Mouse (Mus musculus): ENCODE measurements around the gene Scn8a. TPM values are rescaled to one million over a fixed set of nuclear protein-coding genes. Genes with fewer than 3 reads are reported as not detected.

The Scn8a gene
- polyA plus RNA-seq, 1 experiment from 2014 or later, result 18.1 TPM

GRCm38 (mm10) chr15:101086956-101087355 is 217.3 kb downstream of the Scn8a start:
- Histone ChIP-seq H3K4me1 (ENCODE audit: control insufficient read depth, insufficient read depth, low read length) (peaks cover 7% of the 10 kb centered on the region), H3K27me3 (ENCODE audit: control insufficient read depth, insufficient read depth, low read depth, low read length) (no peaks in the 10 kb centered on the region), H3K4me3 (ENCODE audit: low read depth, low read length) (no peak overlapping the region), H3K9ac (ENCODE audit: low read depth, low read length) (no peak overlapping the region), H3K9me3 (replicated peaks; ENCODE audit: control insufficient read depth, low read length, poor library complexity, severe bottlenecking) (no peaks in the 10 kb centered on the region), H3K36me3 (ENCODE audit: control insufficient read depth, insufficient read depth, low read length) (no peaks in the 10 kb centered on the region), H3K27ac (ENCODE audit: low read length) (no peak overlapping the region), H3K4me2 (ENCODE audit: low read length) (no peak overlapping the region)
- 78% methylated on average over 3 of the region's 3 CpGs for WGBS
- ATAC-seq, result no peak

DNA sequence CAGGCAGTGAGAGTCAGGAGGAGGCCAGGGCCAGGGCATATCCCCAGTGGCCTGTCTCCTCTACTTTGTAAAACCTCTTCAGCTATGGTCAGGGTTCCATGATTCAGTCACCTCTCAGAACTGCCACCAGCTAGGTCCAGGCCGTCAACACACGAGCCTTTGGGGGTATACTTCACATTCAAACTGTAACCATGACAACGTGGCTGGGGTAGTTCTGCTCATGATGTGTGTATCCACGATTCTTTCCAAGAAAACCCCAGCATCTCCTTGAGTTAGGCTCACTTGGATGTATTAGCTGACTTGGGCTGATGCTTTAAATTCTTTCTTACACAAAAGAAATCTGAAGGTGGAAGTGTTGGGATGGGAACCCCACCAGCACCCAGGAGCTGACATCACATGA is 218.6 kb downstream of the Scn8a start:
- H3K27ac ChIP-seq (ENCODE audit: low read length), result peak overlapping the region; percentile 31

DNA sequence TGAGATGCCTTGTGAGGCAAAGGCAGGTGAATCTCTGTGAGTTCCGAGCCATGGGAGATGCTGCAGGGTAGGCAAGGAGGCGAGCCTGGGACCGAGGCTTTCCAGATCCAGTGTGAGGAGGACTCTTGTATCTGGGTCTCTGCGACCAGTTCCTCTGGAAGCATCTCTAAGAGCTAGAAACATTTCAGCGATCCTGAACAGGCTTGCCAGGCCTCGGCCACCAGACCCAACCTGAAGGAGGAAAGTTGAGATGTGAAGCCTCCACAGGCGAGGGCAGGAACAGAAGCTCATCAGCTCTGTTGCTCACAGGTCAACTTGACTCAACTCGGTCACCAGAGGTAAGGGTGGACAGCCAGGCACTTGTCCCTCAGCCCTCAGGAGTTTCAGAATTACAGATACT is 221.9 kb downstream of the Scn8a start:
- H3K9me3 ChIP-seq (replicated peaks; ENCODE audit: control insufficient read depth, low read length, poor library complexity, severe bottlenecking), result no peaks in the 10 kb centered on the region
- no peaks in the 10 kb centered on the region for H3K36me3 ChIP-seq (ENCODE audit: control insufficient read depth, insufficient read depth, low read length)
- H3K27me3 ChIP-seq (ENCODE audit: control insufficient read depth, insufficient read depth, low read depth, low read length), result no peaks in the 10 kb centered on the region
- no peak for ATAC-seq
- H3K4me2 ChIP-seq (ENCODE audit: low read length), result no peak overlapping the region
- no peak overlapping the region for H3K4me3 ChIP-seq (ENCODE audit: low read depth, low read length)
- no peak overlapping the region for H3K27ac ChIP-seq (ENCODE audit: low read length)
- H3K4me1 ChIP-seq (ENCODE audit: control insufficient read depth, insufficient read depth, low read length), result peaks cover 18% of the 10 kb centered on the region
- WGBS, result 94% methylated on average over 8 of the region's 8 CpGs
- no peak overlapping the region for H3K9ac ChIP-seq (ENCODE audit: low read depth, low read length)

More for the DNA sequence above, 218.6 kb downstream of the Scn8a start:
- peaks cover 16% of the 10 kb centered on the region for H3K4me1 ChIP-seq (ENCODE audit: control insufficient read depth, insufficient read depth, low read length)
- H3K36me3 ChIP-seq (ENCODE audit: control insufficient read depth, insufficient read depth, low read length), result no peaks in the 10 kb centered on the region
- H3K9me3 ChIP-seq (replicated peaks; ENCODE audit: control insufficient read depth, low read length, poor library complexity, severe bottlenecking), result no peaks in the 10 kb centered on the region
- H3K27me3 ChIP-seq (ENCODE audit: control insufficient read depth, insufficient read depth, low read depth, low read length), result no peaks in the 10 kb centered on the region
- H3K4me2 ChIP-seq (ENCODE audit: low read length), result no peak overlapping the region
- no peak overlapping the region for H3K4me3 ChIP-seq (ENCODE audit: low read depth, low read length)
- 23% methylated on average over 4 of the region's 4 CpGs for WGBS
- no peak for ATAC-seq
- H3K9ac ChIP-seq (ENCODE audit: low read depth, low read length), result no peak overlapping the region

- ATAC-seq, result peak; percentile 43; the same call in 1 of the 2 replicates
- peaks cover 18% of the 10 kb centered on the region for H3K4me1 ChIP-seq (ENCODE audit: control insufficient read depth, insufficient read depth, low read length)
- H3K9ac ChIP-seq (ENCODE audit: low read depth, low read length), result no peak overlapping the region
- H3K27ac ChIP-seq (ENCODE audit: low read length), result peak overlapping the region; percentile 6; the same call in 1 of the 2 replicates
- no peak overlapping the region; the same call in 1 of the 2 replicates for H3K4me2 ChIP-seq (ENCODE audit: low read length)
- no peak overlapping the region for H3K4me3 ChIP-seq (ENCODE audit: low read depth, low read length)
- 18% methylated on average over 14 of the region's 14 CpGs for WGBS
- H3K27me3 ChIP-seq (ENCODE audit: control insufficient read depth, insufficient read depth, low read depth, low read length), result no peaks in the 10 kb centered on the region
- no peaks in the 10 kb centered on the region for H3K36me3 ChIP-seq (ENCODE audit: control insufficient read depth, insufficient read depth, low read length)
- no peaks in the 10 kb centered on the region for H3K9me3 ChIP-seq (replicated peaks; ENCODE audit: control insufficient read depth, low read length, poor library complexity, severe bottlenecking)
These were observed 222.6 kb downstream of the Scn8a start for GRCm38 (mm10) chr15:101092121-101092828.

DNA sequence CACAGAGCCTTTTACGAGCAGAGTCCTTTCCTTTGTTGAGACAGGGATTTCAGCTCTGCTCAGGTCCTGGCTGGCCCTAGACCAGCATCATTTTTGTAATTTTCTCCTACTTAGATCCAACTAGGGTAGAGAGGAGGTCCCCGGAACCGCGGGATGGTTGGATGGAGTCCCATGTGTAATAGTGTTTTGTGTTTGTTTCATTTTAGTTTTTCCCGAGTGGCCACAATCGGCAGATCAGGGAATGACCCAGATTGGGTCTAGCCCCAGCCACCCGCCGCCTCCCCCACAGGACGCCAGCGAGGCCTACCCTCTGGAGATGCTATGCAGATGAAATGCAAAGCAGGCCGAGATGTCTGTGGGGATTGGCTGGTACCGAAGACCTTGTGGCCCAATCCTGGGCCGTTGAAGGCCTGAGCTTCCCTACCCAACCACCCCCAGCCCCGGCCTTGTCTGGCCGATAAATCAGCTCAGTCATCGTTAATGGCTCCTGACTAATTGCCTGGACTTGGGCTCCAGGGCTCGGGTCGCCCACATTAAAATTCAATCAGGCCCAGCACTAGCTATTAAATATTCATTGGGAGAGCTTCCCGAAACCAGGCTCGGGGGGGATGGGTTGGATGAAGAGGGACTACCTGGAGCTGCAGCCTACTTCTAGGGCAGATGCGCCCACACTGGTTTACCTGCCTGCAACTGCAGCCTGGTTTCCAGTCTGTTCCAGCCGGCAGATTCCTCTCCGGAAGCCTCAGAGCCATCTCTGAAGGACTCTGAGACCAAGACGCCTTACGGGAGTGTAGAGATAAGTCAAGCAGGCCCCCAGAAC is 223.4 kb downstream of the Scn8a start:
- no peak overlapping the region for H3K4me3 ChIP-seq (ENCODE audit: low read depth, low read length)
- WGBS, result 8% methylated on average over 25 of the region's 25 CpGs
- peak; percentile 82 for ATAC-seq
- H3K27ac ChIP-seq (ENCODE audit: low read length), result peak overlapping the region; percentile 6; the same call in 1 of the 2 replicates
- H3K36me3 ChIP-seq (ENCODE audit: control insufficient read depth, insufficient read depth, low read length), result no peaks in the 10 kb centered on the region
- no peaks in the 10 kb centered on the region for H3K27me3 ChIP-seq (ENCODE audit: control insufficient read depth, insufficient read depth, low read depth, low read length)
- H3K4me2 ChIP-seq (ENCODE audit: low read length), result peak overlapping the region; percentile 30
- no peak overlapping the region; the same call in 1 of the 2 replicates for H3K9ac ChIP-seq (ENCODE audit: low read depth, low read length)
- peaks cover 22% of the 10 kb centered on the region for H3K4me1 ChIP-seq (ENCODE audit: control insufficient read depth, insufficient read depth, low read length)
- H3K9me3 ChIP-seq (replicated peaks; ENCODE audit: control insufficient read depth, low read length, poor library complexity, severe bottlenecking), result no peaks in the 10 kb centered on the region

DNA sequence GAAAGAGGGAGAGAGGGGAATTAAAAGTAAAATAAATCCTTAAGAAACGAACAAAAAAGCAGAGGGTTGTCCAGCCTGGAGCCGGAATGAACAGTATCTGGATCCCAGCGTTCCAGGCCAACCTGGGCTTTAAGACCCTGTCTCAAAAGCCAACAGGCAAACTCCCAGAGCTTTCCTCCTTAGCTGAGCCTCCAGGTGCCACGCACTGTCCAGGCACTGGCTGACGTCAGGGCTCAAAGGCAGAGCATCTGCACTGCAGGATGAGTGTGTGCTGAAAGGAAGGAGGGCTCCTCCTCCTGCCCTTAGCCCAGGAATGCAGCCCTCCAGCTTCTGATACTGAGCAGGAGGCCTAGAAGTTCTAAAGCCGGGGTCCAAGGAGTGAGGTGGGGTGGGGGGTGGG is 224.3 kb downstream of the Scn8a start:
- Histone ChIP-seq H3K4me2 (ENCODE audit: low read length) (no peak overlapping the region), H3K4me3 (ENCODE audit: low read depth, low read length) (no peak overlapping the region), H3K4me1 (ENCODE audit: control insufficient read depth, insufficient read depth, low read length) (peaks cover 19% of the 10 kb centered on the region), H3K9me3 (replicated peaks; ENCODE audit: control insufficient read depth, low read length, poor library complexity, severe bottlenecking) (no peaks in the 10 kb centered on the region), H3K9ac (ENCODE audit: low read depth, low read length) (no peak overlapping the region), H3K27me3 (ENCODE audit: control insufficient read depth, insufficient read depth, low read depth, low read length) (no peaks in the 10 kb centered on the region), H3K27ac (ENCODE audit: low read length) (no peak overlapping the region), H3K36me3 (ENCODE audit: control insufficient read depth, insufficient read depth, low read length) (no peaks in the 10 kb centered on the region)
- WGBS, result 34% methylated on average over 6 of the region's 6 CpGs
- ATAC-seq, result no peak

DNA sequence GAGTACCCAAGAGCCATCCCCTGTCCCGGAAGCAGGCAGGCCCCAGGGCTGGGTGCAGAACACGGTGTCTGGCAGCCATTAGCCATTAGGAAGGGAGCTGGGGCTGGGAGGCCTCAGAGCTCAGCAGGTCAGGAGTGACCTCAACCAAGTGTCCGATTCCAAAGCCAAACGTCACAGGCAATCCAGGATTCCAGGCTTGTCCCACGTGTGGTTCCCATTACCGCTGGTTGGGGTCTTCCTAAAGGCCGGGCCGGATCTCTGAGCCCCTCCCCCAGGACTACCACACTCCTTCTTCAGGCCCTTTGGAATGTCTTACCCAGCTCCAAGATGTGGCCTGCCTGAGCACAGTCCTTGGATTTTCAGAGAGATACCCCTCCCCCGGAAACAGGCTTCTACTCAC is 225.3 kb downstream of the Scn8a start:
- H3K27ac ChIP-seq (ENCODE audit: low read length), result no peak overlapping the region
- H3K4me1 ChIP-seq (ENCODE audit: control insufficient read depth, insufficient read depth, low read length), result peaks cover 19% of the 10 kb centered on the region
- 70% methylated on average over 9 of the region's 9 CpGs for WGBS
- no peaks in the 10 kb centered on the region for H3K27me3 ChIP-seq (ENCODE audit: control insufficient read depth, insufficient read depth, low read depth, low read length)
- H3K4me2 ChIP-seq (ENCODE audit: low read length), result no peak overlapping the region
- no peaks in the 10 kb centered on the region for H3K9me3 ChIP-seq (replicated peaks; ENCODE audit: control insufficient read depth, low read length, poor library complexity, severe bottlenecking)
- ATAC-seq, result no peak
- no peak overlapping the region for H3K9ac ChIP-seq (ENCODE audit: low read depth, low read length)
- no peaks in the 10 kb centered on the region for H3K36me3 ChIP-seq (ENCODE audit: control insufficient read depth, insufficient read depth, low read length)
- no peak overlapping the region for H3K4me3 ChIP-seq (ENCODE audit: low read depth, low read length)

DNA sequence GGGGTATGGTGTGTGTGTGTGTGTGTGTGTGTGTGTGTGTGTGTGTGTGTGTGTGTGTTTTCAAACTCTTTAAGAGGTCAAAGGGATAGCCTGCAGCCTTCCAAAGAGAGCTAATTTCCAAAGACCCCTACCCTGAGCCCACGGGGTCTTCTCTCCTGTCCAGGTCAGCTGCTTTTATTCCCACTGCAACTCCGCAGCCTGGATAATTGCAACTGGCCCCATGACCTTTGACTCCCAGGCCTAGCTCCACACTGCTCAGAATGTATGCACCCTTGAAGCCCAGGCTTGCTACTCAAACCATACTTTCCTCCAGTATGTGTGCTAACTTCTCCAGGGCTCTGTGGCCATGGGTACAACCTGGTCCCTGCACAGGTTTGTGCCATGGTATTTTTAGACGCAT is 225.7 kb downstream of the Scn8a start:
- Histone ChIP-seq H3K4me3 (ENCODE audit: low read depth, low read length) (no peak overlapping the region), H3K27ac (ENCODE audit: low read length) (no peak overlapping the region), H3K9ac (ENCODE audit: low read depth, low read length) (no peak overlapping the region), H3K4me1 (ENCODE audit: control insufficient read depth, insufficient read depth, low read length) (peaks cover 19% of the 10 kb centered on the region), H3K4me2 (ENCODE audit: low read length) (no peak overlapping the region), H3K36me3 (ENCODE audit: control insufficient read depth, insufficient read depth, low read length) (no peaks in the 10 kb centered on the region), H3K27me3 (ENCODE audit: control insufficient read depth, insufficient read depth, low read depth, low read length) (no peaks in the 10 kb centered on the region), H3K9me3 (replicated peaks; ENCODE audit: control insufficient read depth, low read length, poor library complexity, severe bottlenecking) (no peaks in the 10 kb centered on the region)
- no peak for ATAC-seq
- WGBS, result 56% methylated on average over 3 of the region's 3 CpGs

All from midbrain, embryonic 16.5 days (tissue).